Mouse (Mus musculus): ENCODE data around the gene Tgoln1.

DNA sequence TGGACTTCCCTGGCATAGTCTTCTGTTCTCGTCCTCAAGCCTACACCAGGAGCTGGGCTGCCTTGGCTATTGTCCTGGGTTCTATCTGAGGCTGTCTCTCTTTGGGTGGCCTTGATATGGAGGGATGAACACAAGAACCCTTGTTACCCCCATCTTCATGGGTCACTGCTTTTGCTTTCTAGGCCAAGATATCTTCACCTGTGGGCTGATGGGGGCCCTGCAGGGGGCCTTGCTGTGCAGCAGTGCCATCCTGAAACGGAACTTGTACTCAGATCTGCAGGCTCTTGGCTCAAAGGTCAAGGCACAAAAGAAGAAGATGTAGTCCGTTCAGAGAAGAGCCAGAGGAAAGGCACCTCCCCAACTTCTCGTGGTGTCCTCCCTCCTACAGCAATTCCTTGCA is 9.7 kb downstream of the Tgoln1 start:
- no peak for TF ChIP-seq CTCF (IDR thresholded peaks at IDR 0.05; ENCODE audit: control insufficient read depth, insufficient read depth, low read length)
- TF ChIP-seq POLR2A (IDR thresholded peaks at IDR 0.05; ENCODE audit: borderline replicate concordance, control insufficient read depth, low read depth, low read length), result no peak

Measured in bone marrow, adult 2 months (tissue).